Mouse (Mus musculus) heart, adult 18-20 months (tissue): ENCODE measurements at regions not wholly inside any gene's neighbourhood (a gene's known extent, or its start where the extent isn't known, plus 50 kb on each side); places are given as distances from the start of the nearest gene placed in this dataset.
A peak's percentile ranks its signal among the peaks of the same experiment; 100 is the strongest.

ENCODE experiments used
- DNase-seq, 2 experiments: peaks; one replicate each; pipeline ENCODE4 v3.0.0; 2021 to 2022; ENCODE audit warnings: mixed read lengths in 1 of 2

DNA sequence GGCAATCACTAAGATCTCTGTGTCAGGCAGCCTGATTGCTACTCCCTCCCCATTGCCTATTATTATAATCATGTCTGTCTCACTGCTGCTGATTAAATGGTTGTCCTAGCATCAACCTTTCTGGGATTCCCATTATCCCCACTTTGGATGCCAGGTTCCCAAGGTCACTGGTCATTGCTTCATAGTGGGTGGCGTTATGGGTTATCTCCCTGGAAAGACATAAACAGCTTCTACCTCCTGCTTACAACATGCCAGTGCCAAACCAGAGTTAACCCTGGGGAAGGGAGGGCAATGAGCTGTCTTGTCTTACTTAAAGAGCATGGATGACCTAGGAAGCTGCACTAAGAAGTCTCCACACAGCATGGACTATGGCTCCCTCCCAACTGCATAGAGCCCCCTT, 136.9 kb downstream of the Uaca start:
- DNase-seq: no peak

DNA sequence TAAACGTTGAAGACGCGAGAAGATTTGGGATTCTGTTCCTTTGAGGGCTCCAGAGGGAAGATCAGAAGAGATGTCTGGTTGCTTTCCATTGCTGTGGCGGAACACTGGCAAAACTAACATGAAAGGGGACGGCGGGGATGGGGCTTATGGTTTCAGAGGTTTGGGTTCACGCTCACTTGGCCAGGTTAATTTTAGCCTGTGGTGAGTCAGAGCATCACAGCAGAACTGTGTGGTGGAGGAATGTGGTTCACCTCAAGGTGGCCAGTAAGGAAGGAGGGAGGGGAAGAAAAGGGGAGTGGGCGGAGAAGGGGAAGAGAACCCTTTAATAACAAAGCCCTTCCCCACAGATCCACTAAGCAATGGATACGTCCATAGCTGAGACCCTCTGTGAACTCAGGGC, 142.6 kb downstream of the Uaca start:
- DNase-seq: no peak

DNA sequence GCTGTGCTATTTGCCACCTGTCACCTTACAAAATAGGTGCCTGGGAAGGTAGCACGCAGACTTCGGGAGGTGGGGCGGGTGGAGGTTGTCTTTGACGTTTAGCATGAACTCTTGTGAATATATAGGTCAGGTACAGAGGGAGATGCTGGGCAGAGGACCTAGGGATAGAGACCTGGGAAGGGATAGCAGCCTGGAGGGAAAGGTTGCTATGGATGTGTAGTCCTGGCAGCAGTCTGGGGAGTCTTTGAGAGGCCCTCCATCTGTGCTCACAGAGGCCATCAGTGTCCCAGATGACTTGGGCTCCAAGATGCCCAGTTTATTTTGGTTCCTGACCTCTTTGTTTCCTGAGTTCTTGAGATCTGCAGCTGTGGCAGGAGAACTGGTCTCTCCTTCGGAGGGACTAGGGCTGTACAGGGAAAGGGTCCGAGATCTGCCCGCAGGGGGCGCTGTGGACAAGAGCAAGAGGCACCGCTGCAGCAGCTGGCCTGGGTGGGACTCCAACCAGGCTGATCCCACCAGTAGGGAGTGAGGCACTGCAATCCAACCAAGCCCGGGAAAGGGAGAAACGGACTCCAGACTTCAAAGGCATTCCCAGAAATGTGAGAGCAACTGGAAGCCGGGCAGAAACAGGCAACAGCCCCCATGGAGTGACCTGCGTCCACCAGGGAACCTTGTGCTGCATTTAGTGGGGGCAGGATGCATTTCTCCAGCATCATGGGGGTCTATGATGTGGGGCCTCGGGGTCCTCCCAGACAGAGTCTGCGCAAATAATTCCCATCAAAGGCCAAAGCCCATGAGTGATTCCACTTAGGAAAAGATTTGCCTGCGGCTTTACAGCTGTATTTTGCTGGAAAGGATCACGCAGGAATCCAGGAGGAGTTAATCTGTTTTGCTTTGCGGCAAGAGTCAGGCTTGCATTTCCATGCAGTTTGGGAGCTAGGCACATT, 145.8 kb downstream of the Uaca start:
- DNase-seq: peak; percentile 58 to 83

DNA sequence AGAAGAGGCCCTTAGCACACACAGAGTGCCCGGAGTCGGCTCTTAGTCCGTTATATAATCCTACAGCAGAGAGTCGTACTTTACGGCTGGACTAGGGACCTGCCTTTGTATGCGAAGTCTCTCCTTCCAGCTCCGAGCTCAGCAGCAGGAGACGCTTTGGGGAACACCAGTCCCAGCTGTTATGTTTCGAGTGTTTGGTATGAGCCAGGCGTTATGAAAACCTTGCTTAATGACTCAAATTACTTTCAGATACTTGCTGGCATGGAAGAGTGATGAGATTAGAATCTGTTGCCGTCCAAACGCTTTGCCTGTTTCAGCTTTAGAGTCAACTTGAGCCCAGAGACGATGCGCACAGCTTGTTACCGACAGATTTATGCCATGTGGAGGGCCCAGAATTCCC, 153.0 kb downstream of the Uaca start:
- DNase-seq: no peak

DNA sequence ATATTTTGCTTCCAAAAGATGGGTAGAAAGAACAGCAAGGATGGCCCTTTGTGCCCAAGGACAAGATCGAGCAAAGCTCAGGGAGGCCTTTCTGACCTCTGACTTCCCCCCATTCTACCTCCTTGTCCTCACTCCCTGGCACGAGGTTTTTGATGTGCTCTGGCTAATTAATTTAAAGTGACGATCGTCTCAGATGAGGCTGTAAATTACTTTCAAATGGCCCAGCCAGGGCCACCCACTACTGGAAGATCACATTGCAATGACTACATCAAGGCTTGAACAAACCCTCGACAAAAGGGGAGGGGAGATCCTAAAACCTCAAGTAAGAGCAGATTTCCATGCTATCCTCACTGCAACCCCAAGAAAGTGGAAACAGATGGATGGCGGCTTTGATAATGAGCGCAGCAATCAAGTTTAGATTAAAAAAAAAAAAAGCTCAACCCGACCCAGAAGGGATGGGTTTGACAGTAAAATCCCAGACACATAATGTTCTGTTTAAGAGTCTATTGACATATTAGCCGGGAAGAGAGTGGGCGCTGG, 154.3 kb downstream of the Uaca start:
- no peak for DNase-seq

DNA sequence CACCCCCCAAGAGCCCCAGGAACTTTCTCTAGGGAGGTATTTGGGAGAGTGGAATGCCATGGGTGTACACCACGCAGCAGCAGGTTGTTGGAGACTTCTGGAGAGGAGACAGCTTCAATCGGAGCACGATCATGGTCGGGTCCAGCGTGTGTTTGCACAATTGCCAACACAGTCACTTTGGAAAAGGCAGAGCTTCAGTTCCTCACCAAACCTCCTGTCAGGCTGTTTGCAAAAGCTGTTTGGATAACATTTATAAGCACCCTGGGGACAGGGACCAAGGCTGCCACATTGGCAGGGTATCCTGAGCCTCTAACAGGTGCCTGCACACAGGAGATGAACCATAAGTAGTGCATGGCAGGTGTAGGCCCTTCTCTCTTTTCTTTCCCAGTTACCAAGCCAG, 155.8 kb downstream of the Uaca start:
- DNase-seq: no peak

DNA sequence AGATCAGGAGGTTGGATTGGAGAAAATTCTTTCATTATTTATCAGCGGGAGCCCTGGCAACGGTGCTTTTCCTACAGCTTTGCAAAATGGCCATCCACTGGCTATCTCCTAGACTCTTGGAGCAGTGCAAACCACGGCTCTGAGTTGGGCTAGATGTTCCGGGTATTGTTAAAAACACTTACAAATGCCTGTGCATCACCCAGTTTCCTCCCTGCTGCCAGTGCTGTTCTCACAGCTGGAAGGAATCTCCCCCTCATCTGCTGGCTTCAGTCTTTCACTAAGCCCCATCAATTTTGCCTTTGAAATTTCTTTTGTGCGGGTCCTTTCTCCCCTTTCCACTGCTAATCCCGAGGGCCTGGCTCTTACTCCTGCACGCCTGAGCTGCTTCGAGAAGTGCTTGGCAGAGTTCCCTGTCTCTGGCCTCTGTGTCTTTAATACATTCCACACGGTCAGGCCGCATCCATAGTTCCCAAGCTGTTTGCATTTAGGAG, 156.8 kb downstream of the Uaca start:
- peak; percentile 35 to 42 for DNase-seq

DNA sequence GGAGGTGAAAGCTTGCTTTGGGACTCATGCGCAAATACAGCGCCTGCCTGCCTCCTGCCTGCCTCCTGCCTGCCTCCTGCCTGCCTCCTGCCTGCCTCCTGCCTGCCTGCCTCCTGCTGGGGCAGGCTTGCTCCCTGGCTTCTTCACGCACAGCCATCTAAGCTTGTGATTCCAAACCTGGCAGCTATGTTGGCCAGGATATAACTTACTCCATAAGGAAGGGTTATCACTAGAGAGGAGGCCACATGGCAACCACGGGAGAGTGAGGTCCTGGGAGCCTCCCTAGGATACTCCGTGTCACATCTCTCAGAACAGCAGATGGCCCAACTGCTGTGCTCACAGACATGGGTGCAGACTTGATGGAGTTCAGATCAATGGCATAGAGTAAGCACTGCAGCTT, 163.1 kb downstream of the Uaca start:
- no peak for DNase-seq

DNA sequence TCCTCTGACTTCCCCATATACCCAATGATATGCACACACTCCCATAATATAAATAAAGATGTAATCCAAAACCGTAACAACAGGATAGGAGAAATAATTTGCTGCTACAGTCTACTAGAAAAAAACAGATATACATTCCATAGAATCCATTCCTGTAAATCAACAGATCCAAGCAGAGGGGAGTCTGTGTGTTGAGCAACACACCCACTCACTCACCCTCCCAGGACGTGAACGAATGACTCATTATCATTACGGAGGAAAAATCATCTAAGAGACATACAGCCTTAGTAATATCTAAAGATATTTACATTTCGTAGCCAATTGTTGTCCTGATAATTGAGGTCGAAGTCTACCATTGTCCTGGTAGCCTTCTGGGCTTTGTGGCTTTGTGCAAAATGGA, 165.2 kb downstream of the Uaca start:
- no peak for DNase-seq

DNA sequence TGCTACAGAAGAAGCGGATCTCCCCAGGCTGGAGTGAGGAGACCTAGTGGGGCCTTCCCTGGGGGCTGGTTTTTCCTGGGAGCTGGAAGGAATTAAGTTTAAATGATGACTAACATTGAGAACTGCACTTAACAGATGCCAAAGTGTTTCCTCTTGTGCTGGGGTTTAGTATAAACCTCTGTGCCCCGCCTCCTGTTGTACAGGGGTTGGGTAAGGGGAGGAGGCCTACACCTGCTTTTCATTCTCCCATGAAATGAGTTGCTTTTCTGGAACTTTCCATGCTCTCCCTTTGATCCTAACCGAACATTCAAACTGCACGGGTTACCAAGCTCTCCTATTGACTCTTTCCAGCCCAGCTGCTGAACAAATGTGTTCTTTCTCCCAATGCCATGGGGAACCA, 167.7 kb downstream of the Uaca start:
- DNase-seq: no peak

DNA sequence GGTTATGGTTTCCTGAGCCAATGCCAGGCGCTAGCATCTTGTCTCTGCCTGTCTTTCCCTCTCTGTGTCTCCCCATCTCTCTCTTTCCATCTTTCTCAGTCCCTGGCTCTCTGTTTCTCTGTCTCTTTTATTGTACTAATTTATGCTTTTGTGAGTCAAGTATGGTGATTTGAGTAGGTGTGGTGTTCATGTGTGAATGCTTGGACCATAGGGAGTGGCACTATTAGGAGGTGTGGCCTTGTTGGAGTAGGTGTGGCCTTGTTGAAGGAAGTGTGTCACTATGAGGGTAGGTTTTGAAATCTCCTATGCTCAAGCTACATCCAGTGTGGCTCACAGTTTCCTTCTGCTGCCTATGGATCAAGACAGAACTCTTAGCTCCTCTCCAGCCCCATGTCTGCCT, 171.3 kb downstream of the Uaca start:
- DNase-seq: no peak

DNA sequence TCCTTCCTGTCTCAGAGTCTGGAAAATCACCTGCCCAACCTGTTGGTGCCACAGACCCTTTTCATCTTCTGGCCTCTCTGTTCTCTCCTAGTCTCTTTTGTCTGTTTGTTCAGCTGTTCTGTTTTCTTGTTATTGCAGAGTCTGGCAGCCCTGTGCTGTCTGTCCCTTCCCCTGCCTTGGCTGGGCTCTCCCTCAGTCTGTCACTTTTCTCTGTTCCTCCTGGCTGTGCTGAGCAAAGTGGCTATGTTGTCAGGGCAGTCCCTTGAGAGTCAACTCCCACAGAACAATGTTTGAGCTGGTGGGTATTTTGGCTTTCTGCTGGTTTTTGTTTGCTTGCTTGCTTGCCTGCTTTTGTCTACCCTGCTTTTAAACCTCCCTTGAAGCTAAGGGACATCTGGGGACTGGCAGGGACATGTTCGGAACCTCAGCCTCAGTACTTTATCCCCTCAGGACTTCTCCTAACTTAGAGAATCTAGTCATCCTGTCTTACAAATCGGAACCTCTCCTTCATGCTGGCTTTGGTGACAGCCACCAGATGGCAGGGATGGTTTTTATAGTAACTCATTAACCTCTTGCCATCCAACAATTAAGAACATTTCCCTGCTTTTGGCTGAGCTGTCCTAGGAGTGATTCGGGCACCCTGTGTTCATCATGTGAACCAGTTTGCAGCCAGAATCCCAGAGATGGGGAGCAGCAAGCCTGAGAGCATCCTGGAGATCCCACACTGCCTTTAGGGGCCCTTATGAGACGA, 174.1 kb downstream of the Uaca start:
- DNase-seq: no peak

DNA sequence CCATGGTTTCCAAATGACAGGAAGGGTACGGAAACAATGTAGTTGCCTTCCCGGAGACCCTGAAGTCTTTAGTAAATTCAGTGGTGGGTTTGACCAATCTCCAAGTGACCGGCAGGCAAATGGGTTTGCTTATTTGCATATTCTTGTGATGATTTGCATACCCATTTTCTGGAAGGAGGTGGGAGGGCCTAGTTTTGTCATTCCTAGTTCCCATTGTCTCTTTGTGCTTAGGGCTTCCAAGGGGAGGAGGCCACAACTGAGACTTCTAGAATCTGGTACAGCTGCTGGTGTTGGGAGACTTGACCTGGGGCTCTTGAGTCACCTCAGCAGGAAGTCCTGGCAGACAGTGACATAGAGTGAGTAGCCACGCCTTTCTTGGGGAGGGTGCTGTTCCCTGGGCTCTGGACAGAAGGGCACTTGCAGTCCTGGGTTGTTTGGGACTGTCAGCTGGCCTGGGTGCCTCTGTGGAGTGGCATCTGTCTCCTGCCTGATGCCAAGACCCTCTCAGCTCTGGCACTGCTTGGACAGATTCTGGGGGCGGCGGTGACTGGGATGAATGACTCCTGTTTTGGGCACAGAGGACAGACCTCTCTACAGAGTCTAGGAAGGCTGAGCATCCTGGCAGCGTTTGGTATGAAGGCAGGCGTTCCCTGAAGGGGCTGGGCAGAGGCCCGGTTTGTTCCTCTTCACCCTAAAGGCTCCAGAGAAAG, 178.0 kb downstream of the Uaca start:
- no peak for DNase-seq

DNA sequence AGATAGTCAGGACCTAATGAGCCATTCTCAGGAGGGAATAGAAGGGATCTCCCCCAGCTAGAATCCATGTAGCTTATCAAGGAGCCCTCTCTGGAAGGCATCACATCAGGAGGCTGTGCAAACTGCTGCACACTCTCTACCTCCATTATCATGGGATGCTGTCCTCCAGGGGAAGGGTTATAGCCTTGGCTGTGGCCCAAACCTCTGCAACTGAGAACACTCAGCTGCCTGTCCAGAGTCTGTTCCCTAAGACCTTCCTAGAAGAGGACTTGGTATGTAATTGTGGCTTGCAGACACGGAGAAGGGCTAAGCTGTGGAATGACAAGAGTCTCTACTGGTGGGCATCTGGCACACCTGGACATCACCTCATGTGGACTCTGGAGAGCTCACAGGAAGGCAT, 180.2 kb downstream of the Uaca start:
- DNase-seq: no peak

DNA sequence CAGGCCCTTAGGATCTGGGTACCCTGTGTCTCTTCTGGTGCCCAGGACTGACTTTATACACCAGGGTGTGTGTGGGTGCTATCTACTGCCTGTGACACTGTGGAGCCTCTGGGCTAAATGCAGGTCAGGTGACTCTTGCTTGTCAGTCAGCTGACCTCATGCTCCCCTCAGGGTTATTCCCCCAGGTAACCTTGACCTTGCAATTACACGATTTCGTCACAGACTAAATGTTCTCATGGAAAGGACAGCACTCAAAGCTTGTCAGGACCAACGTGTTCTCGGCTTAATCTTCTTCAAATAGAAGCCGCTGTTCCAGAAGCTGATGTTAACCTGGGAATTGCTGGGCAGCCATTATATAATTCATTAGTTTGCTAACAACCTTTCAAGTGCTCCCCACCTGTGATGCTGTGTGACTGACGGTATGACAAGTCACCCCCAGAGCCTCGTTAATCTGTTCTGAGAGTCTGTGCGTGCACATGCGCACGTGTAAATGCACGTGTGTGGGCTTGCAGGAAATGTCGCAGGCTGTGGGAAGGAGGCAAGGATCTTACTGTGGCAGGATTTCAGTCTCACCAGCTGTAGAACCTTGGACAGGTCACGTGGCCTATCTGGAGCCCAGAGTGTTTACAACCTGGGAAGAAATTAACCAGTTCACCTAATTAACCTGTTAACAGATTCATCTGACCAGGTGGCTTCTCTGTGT, 188.2 kb downstream of the Uaca start:
- peak in 1 of 2 experiments; percentile 7 for DNase-seq

DNA sequence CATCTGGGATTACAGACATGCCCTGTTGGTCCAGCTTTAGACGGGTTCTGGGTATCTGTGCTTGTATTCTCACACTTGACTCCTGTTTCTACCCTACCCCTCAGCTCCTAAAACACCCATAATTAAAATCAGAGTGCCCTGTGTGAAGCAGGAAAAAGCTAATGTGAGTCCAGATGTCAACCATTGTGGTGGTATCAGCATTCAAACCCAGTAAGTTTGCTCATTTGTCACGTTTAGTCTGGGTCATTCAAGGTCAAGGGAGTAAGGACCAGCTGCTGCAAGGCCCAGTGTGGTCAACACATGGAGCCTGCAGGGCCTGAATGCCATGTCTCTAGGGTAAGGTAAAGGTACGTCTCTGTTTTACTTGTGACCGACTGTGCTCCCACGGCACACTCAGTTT, 188.9 kb downstream of the Uaca start:
- DNase-seq: no peak

DNA sequence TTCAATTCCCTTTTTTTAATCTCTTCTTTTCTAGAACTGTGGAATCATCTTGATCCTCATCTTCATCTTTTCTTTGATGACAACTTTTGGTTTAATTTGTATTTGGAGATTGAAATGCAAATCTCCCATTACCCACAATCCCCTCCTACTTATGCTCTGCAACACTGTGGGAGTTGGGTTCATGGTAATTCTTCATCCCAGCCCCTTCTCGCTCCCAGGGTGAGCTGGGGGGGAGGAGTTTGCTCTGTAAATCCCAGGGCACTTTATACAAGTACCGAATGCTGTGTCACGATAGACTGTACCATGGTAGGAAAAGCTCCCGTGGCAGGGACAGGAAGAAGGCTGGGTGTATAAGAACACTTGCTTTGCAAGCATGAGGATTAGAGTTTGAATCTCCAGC, 193.8 kb downstream of the Uaca start:
- DNase-seq: no peak

DNA sequence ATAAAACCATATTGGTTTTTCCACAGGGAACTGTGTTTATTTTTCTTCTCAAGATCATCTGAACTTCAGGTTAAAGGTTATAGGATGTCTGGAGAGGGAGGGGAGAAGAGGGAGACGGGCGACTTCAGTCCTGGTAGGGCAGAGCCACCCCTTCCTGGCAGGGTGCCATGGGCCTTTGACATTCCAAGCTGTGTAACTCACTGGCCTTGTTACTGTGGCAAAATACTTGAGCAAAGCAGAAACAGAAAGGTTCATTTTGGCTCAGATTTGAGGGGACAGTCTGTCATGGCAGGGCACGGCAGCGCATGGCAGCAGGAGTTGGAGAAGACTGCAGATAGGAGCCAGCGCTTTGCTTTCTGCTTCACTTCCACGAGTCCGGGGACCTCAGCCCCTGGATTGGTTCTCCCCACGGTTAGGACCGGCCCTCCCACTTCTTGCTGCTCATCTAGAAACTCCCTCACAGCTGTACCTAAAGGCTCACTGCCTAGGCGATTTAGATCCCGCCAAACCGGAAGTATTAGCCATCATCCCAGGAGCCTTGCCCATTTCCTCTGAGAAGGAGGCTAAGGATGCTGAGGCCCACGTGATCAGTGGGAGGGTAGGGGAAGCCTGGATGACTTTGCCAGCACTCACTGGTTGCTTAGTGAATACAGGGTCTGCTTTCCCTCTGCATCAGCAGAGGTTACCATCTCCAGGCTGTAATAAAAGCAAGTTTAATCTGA, 195.5 kb downstream of the Uaca start:
- peak; percentile 29 to 60 for DNase-seq

DNA sequence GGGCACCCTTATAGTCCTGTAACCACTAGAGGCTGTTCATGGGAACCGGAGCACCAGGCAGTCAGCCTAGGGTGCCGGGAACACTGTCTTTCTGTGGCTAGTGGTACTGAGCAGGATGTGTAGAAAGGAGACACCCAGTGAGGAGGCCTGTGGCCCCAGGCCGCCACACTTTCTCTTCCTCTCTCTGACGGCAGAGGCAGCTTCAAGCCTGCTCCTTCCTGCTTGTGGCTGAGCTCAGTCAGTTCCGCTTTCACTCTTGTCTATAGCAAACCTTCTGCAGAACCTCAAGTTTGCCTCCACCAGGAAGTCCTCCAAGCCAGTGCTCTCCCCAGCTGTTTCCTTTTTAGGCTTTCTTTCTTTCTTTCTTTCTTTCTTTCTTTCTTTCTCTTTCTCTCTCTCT, 197.2 kb downstream of the Uaca start:
- peak; percentile 32 to 83 for DNase-seq

DNA sequence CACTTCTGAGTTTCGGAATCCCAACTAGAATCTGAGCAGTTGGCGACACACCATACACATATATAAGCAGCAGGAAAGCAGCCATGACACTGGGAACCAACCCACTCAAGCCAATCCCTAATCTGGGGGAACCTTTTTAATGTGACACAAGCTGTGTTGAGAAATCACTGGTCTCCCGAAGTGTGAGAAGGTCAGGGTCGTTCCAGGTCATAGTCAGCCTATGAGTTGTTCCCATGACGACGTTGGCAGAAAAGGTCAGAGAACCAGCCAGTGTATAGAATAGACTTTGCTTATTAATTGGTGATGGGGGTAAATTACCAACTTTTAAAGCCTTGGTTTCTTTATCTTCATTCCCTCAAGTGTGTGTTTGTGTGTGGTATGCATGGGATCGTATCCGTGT, 199.3 kb downstream of the Uaca start:
- no peak for DNase-seq

DNA sequence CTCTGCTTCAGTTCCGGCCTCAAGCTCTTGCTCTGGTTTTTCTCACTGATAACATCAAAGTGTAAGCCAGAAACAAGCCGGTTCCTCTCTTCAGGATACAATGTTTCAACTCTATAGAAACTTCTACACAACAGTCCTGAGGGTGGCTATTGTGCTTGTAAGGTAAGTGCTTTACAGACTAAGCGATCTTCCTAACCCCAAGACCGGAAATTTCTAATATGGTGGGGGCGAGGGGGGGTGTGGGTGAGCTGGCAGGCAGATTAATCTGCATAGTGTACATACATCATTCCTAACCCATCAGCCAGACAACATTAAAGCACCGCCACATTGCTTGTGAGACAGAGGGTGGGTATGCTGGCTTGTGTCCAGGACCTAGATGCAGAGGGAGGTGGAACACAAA, 200.8 kb downstream of the Uaca start:
- no peak for DNase-seq
